Mouse (Mus musculus): ENCODE measurements around the gene Il2rb. TPM values are rescaled to one million over a fixed set of nuclear protein-coding genes. Genes with fewer than 3 reads are reported as not detected.

The Il2rb gene
- polyA plus RNA-seq, 1 experiment from 2014 or later, result 0.30 TPM

- TF ChIP-seq EP300 (optimal IDR thresholded peaks at IDR 0.05) (no peak), CTCF (IDR thresholded peaks at IDR 0.05; ENCODE audit: low read depth) (no peak)
Observed at GRCm38 (mm10) chr15:78531451-78531720, 36.3 kb upstream of the Il2rb start.

GRCm38 (mm10) chr15:78530671-78531450, 35.8 kb upstream of the Il2rb start, which contains the start of gene C1qtnf6:
Gene C1qtnf6, minus strand, starts transcription at chr15:78531416.
- no peak for TF ChIP-seq EP300 (optimal IDR thresholded peaks at IDR 0.05)
- no peak for TF ChIP-seq CTCF (IDR thresholded peaks at IDR 0.05; ENCODE audit: low read depth)
- peaks cover 19% of the 10 kb centered on the region for H3K4me1 ChIP-seq (replicated peaks; ENCODE audit: control insufficient read depth, insufficient read depth)
- ATAC-seq (ENCODE audit: low FRiP score, low TSS enrichment), result no peak
- H3K9me3 ChIP-seq (ENCODE audit: control insufficient read depth, low read length), result no peaks in the 10 kb centered on the region
- peak; percentile 51 for DNase-seq (ENCODE audit: low spot score)
- peak within 1 kb of the TSS; percentile 40 for H3K4me2 ChIP-seq (replicated peaks; ENCODE audit: low read depth)
- peak within 1 kb of the TSS; percentile 92 for H3K27ac ChIP-seq (replicated peaks)
- WGBS, result 53% methylated on average over 17 of the region's 17 CpGs
- no peaks in the 10 kb centered on the region for H3K27me3 ChIP-seq (ENCODE audit: control insufficient read depth, insufficient read depth, low read length)
- H3K9ac ChIP-seq (ENCODE audit: low read length), result peak within 1 kb of the TSS; percentile 65
- H3K36me3 ChIP-seq (ENCODE audit: control insufficient read depth, insufficient read depth, low read length), result no peaks in the 10 kb centered on the region
- H3K4me3 ChIP-seq (ENCODE audit: low read depth, low read length), result no peak within 1 kb of the TSS

More at GRCm38 (mm10) chr15:78531451-78531720, 36.3 kb upstream of the Il2rb start:
- peak overlapping the region; percentile 54 for H3K9ac ChIP-seq (ENCODE audit: low read length)
- no peaks in the 10 kb centered on the region for H3K9me3 ChIP-seq (ENCODE audit: control insufficient read depth, low read length)
- 61% methylated on average over 4 of the region's 4 CpGs for WGBS
- H3K27ac ChIP-seq (replicated peaks), result peak overlapping the region; percentile 92
- no peak for ATAC-seq (ENCODE audit: low FRiP score, low TSS enrichment)
- H3K4me3 ChIP-seq (ENCODE audit: low read depth, low read length), result no peak overlapping the region
- H3K4me2 ChIP-seq (replicated peaks; ENCODE audit: low read depth), result peak overlapping the region; percentile 40
- H3K4me1 ChIP-seq (replicated peaks; ENCODE audit: control insufficient read depth, insufficient read depth), result peaks cover 19% of the 10 kb centered on the region
- no peaks in the 10 kb centered on the region for H3K27me3 ChIP-seq (ENCODE audit: control insufficient read depth, insufficient read depth, low read length)
- no peak for DNase-seq (ENCODE audit: low spot score)
- H3K36me3 ChIP-seq (ENCODE audit: control insufficient read depth, insufficient read depth, low read length), result no peaks in the 10 kb centered on the region

GRCm38 (mm10) chr15:78530141-78530540, 35.1 kb upstream of the Il2rb start:
- TF ChIP-seq EP300 (optimal IDR thresholded peaks at IDR 0.05) (no peak), CTCF (IDR thresholded peaks at IDR 0.05; ENCODE audit: low read depth) (no peak)
- H3K4me1 ChIP-seq (replicated peaks; ENCODE audit: control insufficient read depth, insufficient read depth), result peaks cover 19% of the 10 kb centered on the region
- H3K27me3 ChIP-seq (ENCODE audit: control insufficient read depth, insufficient read depth, low read length), result no peaks in the 10 kb centered on the region
- WGBS, result 64% methylated on average over 3 of the region's 3 CpGs
- peak overlapping the region; percentile 73 for H3K4me2 ChIP-seq (replicated peaks; ENCODE audit: low read depth)
- peak overlapping the region; percentile 65 for H3K9ac ChIP-seq (ENCODE audit: low read length)
- 0 out of 2 replicates have a peak, but pooled peaks cover 2% of the 10 kb centered on the region for H3K36me3 ChIP-seq (ENCODE audit: control insufficient read depth, insufficient read depth, low read length)
- H3K4me3 ChIP-seq (ENCODE audit: low read depth, low read length), result no peak overlapping the region
- no peaks in the 10 kb centered on the region for H3K9me3 ChIP-seq (ENCODE audit: control insufficient read depth, low read length)
- H3K27ac ChIP-seq (replicated peaks), result peak overlapping the region; percentile 92
- ATAC-seq (ENCODE audit: low FRiP score, low TSS enrichment) (no peak), DNase-seq (ENCODE audit: low spot score) (no peak)

GRCm38 (mm10) chr15:78529428-78529990, 34.4 kb upstream of the Il2rb start:
- peaks cover 19% of the 10 kb centered on the region for H3K4me1 ChIP-seq (replicated peaks; ENCODE audit: control insufficient read depth, insufficient read depth)
- 0 out of 2 replicates have a peak, but pooled peaks cover 2% of the 10 kb centered on the region for H3K36me3 ChIP-seq (ENCODE audit: control insufficient read depth, insufficient read depth, low read length)
- H3K9ac ChIP-seq (ENCODE audit: low read length), result peak overlapping the region; percentile 65
- WGBS, result 2% methylated on average over 14 of the region's 15 CpGs
- peak; percentile 77 for DNase-seq (ENCODE audit: low spot score)
- H3K27ac ChIP-seq (replicated peaks), result peak overlapping the region; percentile 89
- peak overlapping the region; percentile 45 for H3K4me3 ChIP-seq (ENCODE audit: low read depth, low read length)
- TF ChIP-seq CTCF (IDR thresholded peaks at IDR 0.05; ENCODE audit: low read depth), result no peak
- peak; percentile 23; the same call in 1 of the 2 replicates for ATAC-seq (ENCODE audit: low FRiP score, low TSS enrichment)
- peak overlapping the region; percentile 73 for H3K4me2 ChIP-seq (replicated peaks; ENCODE audit: low read depth)
- H3K9me3 ChIP-seq (ENCODE audit: control insufficient read depth, low read length), result no peaks in the 10 kb centered on the region
- H3K27me3 ChIP-seq (ENCODE audit: control insufficient read depth, insufficient read depth, low read length), result no peaks in the 10 kb centered on the region

- peak overlapping the region; percentile 73 for H3K4me2 ChIP-seq (replicated peaks; ENCODE audit: low read depth)
- DNase-seq (ENCODE audit: low spot score) (no peak), ATAC-seq (ENCODE audit: low FRiP score, low TSS enrichment) (no peak)
- H3K36me3 ChIP-seq (ENCODE audit: control insufficient read depth, insufficient read depth, low read length), result 0 out of 2 replicates have a peak, but pooled peaks cover 2% of the 10 kb centered on the region
- peak overlapping the region; percentile 65 for H3K9ac ChIP-seq (ENCODE audit: low read length)
- 27% methylated on average over 11 of the region's 11 CpGs for WGBS
- peak overlapping the region; percentile 89 for H3K27ac ChIP-seq (replicated peaks)
- peak overlapping the region; percentile 45 for H3K4me3 ChIP-seq (ENCODE audit: low read depth, low read length)
- peaks cover 19% of the 10 kb centered on the region for H3K4me1 ChIP-seq (replicated peaks; ENCODE audit: control insufficient read depth, insufficient read depth)
- TF ChIP-seq EP300 (optimal IDR thresholded peaks at IDR 0.05) (no peak), CTCF (IDR thresholded peaks at IDR 0.05; ENCODE audit: low read depth) (no peak)
- no peaks in the 10 kb centered on the region for H3K27me3 ChIP-seq (ENCODE audit: control insufficient read depth, insufficient read depth, low read length)
- H3K9me3 ChIP-seq (ENCODE audit: control insufficient read depth, low read length), result no peaks in the 10 kb centered on the region
Observed at GRCm38 (mm10) chr15:78528726-78529411, 33.8 kb upstream of the Il2rb start.

Measured in stomach, postnatal 0 days (tissue).